Mouse (Mus musculus) liver, embryonic 12.5 days (tissue): Measurements from ENCODE around the gene Osbpl9. TPM values are rescaled to one million over a fixed set of nuclear protein-coding genes. Genes with fewer than 3 reads are reported as not detected.

Experiments used
- ATAC-seq: fragments of 200-750 bp; cut with Nextera tagmentation; 2 replicates; pipeline ENCODE4 v1.8.0; 2017; ENCODE audit warnings: moderate number of reproducible peaks, mild to moderate bottlenecking, moderate library complexity
- H3K27ac ChIP-seq: fragments of 300-500 bp; sonication (generic); 2 replicates; pipeline ENCODE4 v1.5.1; 2016; ENCODE audit warnings: mild to moderate bottlenecking
- H3K27me3 ChIP-seq: fragments of 300-500 bp; sonication (generic); replicated peaks from 2 replicates; pipeline ENCODE4 v1.6.1; 2016; ENCODE audit warnings: mild to moderate bottlenecking, moderate library complexity
- H3K36me3 ChIP-seq: fragments of 300-500 bp; sonication (generic); 2 replicates; pipeline ENCODE4 v1.6.1; 2016; ENCODE audit warnings: mild to moderate bottlenecking, moderate library complexity
- H3K4me1 ChIP-seq: fragments of 300-500 bp; sonication (generic); 2 replicates; pipeline ENCODE4 v1.6.1; 2016
- H3K4me2 ChIP-seq: fragments of 300-500 bp; sonication (generic); 2 replicates; pipeline ENCODE4 v1.6.1; 2016; ENCODE audit warnings: mild to moderate bottlenecking, moderate library complexity
- H3K4me3 ChIP-seq: fragments of 300-500 bp; sonication (generic); 2 replicates; pipeline ENCODE4 v1.5.1; 2016; ENCODE audit warnings: mild to moderate bottlenecking, moderate library complexity
- H3K9ac ChIP-seq: fragments of 300-500 bp; sonication (generic); 2 replicates; pipeline ENCODE4 v1.6.1; 2016; ENCODE audit warnings: mild to moderate bottlenecking, moderate library complexity
- H3K9me3 ChIP-seq: fragments of 300-500 bp; sonication (generic); replicated peaks from 2 replicates; pipeline ENCODE4 v1.6.1; 2016; ENCODE audit warnings: mild to moderate bottlenecking, moderate library complexity
- WGBS: fragments of 180-500 bp; shearing (Covaris S2); methylation state at CpG from one replicate; pipeline ENCODE4 v1.1.7; 2016; ENCODE audit not compliant: insufficient replicate concordance; 5-methylcytosine and 5-hydroxymethylcytosine counted together
- polyA plus RNA-seq: library from polyadenylated mRNA; unstranded; fragments of >200 nt; fragmentation: Nextera tagmentation; extraction: Ambion mirVana; gene quantifications from 2 replicates; pipeline ENCODE4 v1.2.1, GENCODE M21; 2016

Osbpl9 gene
- 32.8 and 33.3 TPM in 2 replicates for polyA plus RNA-seq

GRCm38 (mm10) chr4:109201582-109202424, at the start of gene Osbpl9:
Gene Osbpl9, minus strand, starts transcription at chr4:109202272.
- Histone ChIP-seq H3K27ac (peak within 1 kb of the TSS; percentile 82), H3K27me3 (no peaks in the 10 kb centered on the region), H3K36me3 (peaks cover 3% of the 10 kb centered on the region; the same call in 1 of the 2 replicates), H3K4me3 (peak within 1 kb of the TSS; percentile 82), H3K9me3 (no peaks in the 10 kb centered on the region), H3K4me2 (peak within 1 kb of the TSS; percentile 94), H3K4me1 (peaks cover 22% of the 10 kb centered on the region), H3K9ac (peak within 1 kb of the TSS; percentile 76)
- peak; percentile 96 for ATAC-seq
- under 1% methylated on average over 57 of the region's 59 CpGs for WGBS

- Histone ChIP-seq H3K27ac (0 out of 2 replicates have a peak overlapping the region, but pooled peaks have one; percentile 41), H3K9ac (no peak overlapping the region)
- peak; percentile 49; the same call in 1 of the 2 replicates for ATAC-seq
These were observed 49.5 kb upstream of the Osbpl9 start for GRCm38 (mm10) chr4:109251605-109252004.

GRCm38 (mm10) chr4:109245016-109245620, 43.0 kb upstream of the Osbpl9 start:
- Histone ChIP-seq H3K4me1 (no peaks in the 10 kb centered on the region), H3K27ac (no peak overlapping the region), H3K9me3 (no peaks in the 10 kb centered on the region), H3K36me3 (no peaks in the 10 kb centered on the region), H3K4me3 (no peak overlapping the region), H3K27me3 (no peaks in the 10 kb centered on the region), H3K4me2 (no peak overlapping the region), H3K9ac (no peak overlapping the region)
- ATAC-seq: no peak
- 70% methylated on average over 6 of the region's 6 CpGs for WGBS

More at GRCm38 (mm10) chr4:109251605-109252004, 49.5 kb upstream of the Osbpl9 start:
- H3K27me3 ChIP-seq: no peaks in the 10 kb centered on the region
- H3K36me3 ChIP-seq: no peaks in the 10 kb centered on the region
- H3K4me3 ChIP-seq: no peak overlapping the region
- H3K9me3 ChIP-seq: 0 out of 2 replicates have a peak, but pooled peaks cover under 1% of the 10 kb centered on the region
- no peak overlapping the region for H3K4me2 ChIP-seq
- peaks cover 51% of the 10 kb centered on the region for H3K4me1 ChIP-seq
- WGBS: 29% methylated on average over 3 of the region's 3 CpGs

GRCm38 (mm10) chr4:109244506-109244905, 42.4 kb upstream of the Osbpl9 start:
- Histone ChIP-seq H3K4me1 (no peaks in the 10 kb centered on the region), H3K27me3 (no peaks in the 10 kb centered on the region), H3K4me3 (no peak overlapping the region), H3K9me3 (no peaks in the 10 kb centered on the region), H3K9ac (no peak overlapping the region), H3K36me3 (no peaks in the 10 kb centered on the region), H3K4me2 (no peak overlapping the region), H3K27ac (no peak overlapping the region)
- 60% methylated on average over 7 of the region's 7 CpGs for whole genome bisulfite sequencing
- ATAC-seq: no peak

GRCm38 (mm10) chr4:109241934-109242333, 39.9 kb upstream of the Osbpl9 start:
- no peaks in the 10 kb centered on the region for H3K27me3 ChIP-seq
- no peak overlapping the region for H3K9ac ChIP-seq
- H3K4me3 ChIP-seq: no peak overlapping the region
- ATAC-seq: no peak
- no peak overlapping the region for H3K27ac ChIP-seq
- H3K4me2 ChIP-seq: no peak overlapping the region
- H3K4me1 ChIP-seq: no peaks in the 10 kb centered on the region
- H3K9me3 ChIP-seq: no peaks in the 10 kb centered on the region
- 65% methylated on average over 4 of the region's 4 CpGs for WGBS
- H3K36me3 ChIP-seq: no peaks in the 10 kb centered on the region

- ATAC-seq: no peak
These were observed 39.1 kb upstream of the Osbpl9 start for GRCm38 (mm10) chr4:109241221-109241620.

GRCm38 (mm10) chr4:109238428-109239268, 36.6 kb upstream of the Osbpl9 start:
- no peak overlapping the region for H3K27ac ChIP-seq
- no peaks in the 10 kb centered on the region for H3K9me3 ChIP-seq
- no peak overlapping the region for H3K4me2 ChIP-seq
- no peaks in the 10 kb centered on the region for H3K27me3 ChIP-seq
- H3K9ac ChIP-seq: no peak overlapping the region
- ATAC-seq: no peak
- no peaks in the 10 kb centered on the region for H3K4me1 ChIP-seq
- H3K36me3 ChIP-seq: no peaks in the 10 kb centered on the region
- WGBS: 81% methylated on average over 24 of the region's 24 CpGs
- H3K4me3 ChIP-seq: no peak overlapping the region

More at GRCm38 (mm10) chr4:109241221-109241620, 39.1 kb upstream of the Osbpl9 start:
- Histone ChIP-seq H3K36me3 (no peaks in the 10 kb centered on the region), H3K4me2 (no peak overlapping the region), H3K27ac (no peak overlapping the region), H3K9me3 (no peaks in the 10 kb centered on the region), H3K4me1 (no peaks in the 10 kb centered on the region), H3K9ac (no peak overlapping the region), H3K27me3 (no peaks in the 10 kb centered on the region), H3K4me3 (no peak overlapping the region)

- 66% methylated on average over 7 of the region's 7 CpGs for WGBS
These were observed 34.3 kb upstream of the Osbpl9 start for GRCm38 (mm10) chr4:109236186-109236879.

GRCm38 (mm10) chr4:109234806-109235350, 32.8 kb upstream of the Osbpl9 start:
- Histone ChIP-seq H3K27ac (no peak overlapping the region), H3K9ac (no peak overlapping the region), H3K36me3 (no peaks in the 10 kb centered on the region), H3K27me3 (no peaks in the 10 kb centered on the region), H3K4me1 (no peaks in the 10 kb centered on the region), H3K4me3 (no peak overlapping the region), H3K4me2 (no peak overlapping the region), H3K9me3 (no peaks in the 10 kb centered on the region)
- 58% methylated on average over 9 of the region's 9 CpGs for WGBS
- no peak for ATAC-seq

More at GRCm38 (mm10) chr4:109236186-109236879, 34.3 kb upstream of the Osbpl9 start:
- Histone ChIP-seq H3K4me3 (no peak overlapping the region), H3K9ac (no peak overlapping the region), H3K4me2 (no peak overlapping the region), H3K9me3 (no peaks in the 10 kb centered on the region), H3K27me3 (no peaks in the 10 kb centered on the region), H3K27ac (no peak overlapping the region), H3K36me3 (no peaks in the 10 kb centered on the region), H3K4me1 (no peaks in the 10 kb centered on the region)
- no peak for ATAC-seq

- Histone ChIP-seq H3K4me2 (no peak within 1 kb of the TSS), H3K27ac (no peak within 1 kb of the TSS), H3K4me3 (no peak within 1 kb of the TSS), H3K9me3 (no peaks in the 10 kb centered on the region), H3K4me1 (no peaks in the 10 kb centered on the region), H3K36me3 (no peaks in the 10 kb centered on the region), H3K27me3 (no peaks in the 10 kb centered on the region), H3K9ac (no peak within 1 kb of the TSS)
- 64% methylated on average over 2 of the region's 2 CpGs for WGBS
- no peak for ATAC-seq
These were observed 32.1 kb upstream of the Osbpl9 start, which contains the start of gene Calr4 for GRCm38 (mm10) chr4:109234185-109234584. Gene Calr4, plus strand, starts transcription at chr4:109234485.

GRCm38 (mm10) chr4:109229766-109230279, 27.8 kb upstream of the Osbpl9 start:
- Histone ChIP-seq H3K9me3 (no peaks in the 10 kb centered on the region), H3K4me2 (no peak overlapping the region), H3K4me1 (no peaks in the 10 kb centered on the region), H3K27me3 (no peaks in the 10 kb centered on the region), H3K36me3 (no peaks in the 10 kb centered on the region), H3K4me3 (no peak overlapping the region), H3K9ac (no peak overlapping the region), H3K27ac (no peak overlapping the region)
- WGBS: 44% methylated on average over 7 of the region's 7 CpGs
- no peak for ATAC-seq
